Mouse (Mus musculus): Measurements from ENCODE around the gene Usp13. TPM values are rescaled to one million over a fixed set of nuclear protein-coding genes. Genes with fewer than 3 reads are reported as not detected.
A peak's percentile ranks its signal among the peaks of the same experiment; 100 is the strongest.

Usp13 gene
- polyA plus RNA-seq, 1 experiment: 7.1 TPM

GRCm38 (mm10) chr3:32871081-32871480, 53.7 kb downstream of the Usp13 start:
- no peak for DNase-seq (ENCODE audit: low read depth)
- TF ChIP-seq POLR2A (IDR thresholded peaks at IDR 0.05; ENCODE audit: borderline replicate concordance, extremely low read depth, insufficient read depth, insufficient read length, poor library complexity, severe bottlenecking): no peak
- TF ChIP-seq CTCF (IDR thresholded peaks at IDR 0.05; ENCODE audit: borderline replicate concordance, extremely low read depth, insufficient read depth, insufficient read length): no peak

- DNase-seq (ENCODE audit: low read depth): no peak
- TF ChIP-seq CTCF (IDR thresholded peaks at IDR 0.05; ENCODE audit: borderline replicate concordance, extremely low read depth, insufficient read depth, insufficient read length) (no peak), POLR2A (IDR thresholded peaks at IDR 0.05; ENCODE audit: borderline replicate concordance, extremely low read depth, insufficient read depth, insufficient read length, poor library complexity, severe bottlenecking) (no peak)
These were observed 69.0 kb downstream of the Usp13 start for GRCm38 (mm10) chr3:32886386-32886785.

- TF ChIP-seq POLR2A (IDR thresholded peaks at IDR 0.05; ENCODE audit: borderline replicate concordance, extremely low read depth, insufficient read depth, insufficient read length, poor library complexity, severe bottlenecking): no peak
- TF ChIP-seq CTCF (IDR thresholded peaks at IDR 0.05; ENCODE audit: borderline replicate concordance, extremely low read depth, insufficient read depth, insufficient read length): no peak
These were observed 71.5 kb downstream of the Usp13 start for GRCm38 (mm10) chr3:32888886-32889285.

GRCm38 (mm10) chr3:32890174-32890573, 72.8 kb downstream of the Usp13 start:
- no peak for TF ChIP-seq POLR2A (IDR thresholded peaks at IDR 0.05; ENCODE audit: borderline replicate concordance, extremely low read depth, insufficient read depth, insufficient read length, poor library complexity, severe bottlenecking)
- TF ChIP-seq CTCF (IDR thresholded peaks at IDR 0.05; ENCODE audit: borderline replicate concordance, extremely low read depth, insufficient read depth, insufficient read length): no peak
- DNase-seq (ENCODE audit: low read depth): no peak

More at GRCm38 (mm10) chr3:32888886-32889285, 71.5 kb downstream of the Usp13 start:
- DNase-seq (ENCODE audit: low read depth): no peak

GRCm38 (mm10) chr3:32903462-32903861, 86.1 kb downstream of the Usp13 start:
- DNase-seq (ENCODE audit: low read depth): peak; percentile 8
- TF ChIP-seq POLR2A (IDR thresholded peaks at IDR 0.05; ENCODE audit: borderline replicate concordance, extremely low read depth, insufficient read depth, insufficient read length, poor library complexity, severe bottlenecking): no peak
- TF ChIP-seq CTCF (IDR thresholded peaks at IDR 0.05; ENCODE audit: borderline replicate concordance, extremely low read depth, insufficient read depth, insufficient read length): no peak

- DNase-seq (ENCODE audit: low read depth): no peak
- no peak for TF ChIP-seq POLR2A (IDR thresholded peaks at IDR 0.05; ENCODE audit: borderline replicate concordance, extremely low read depth, insufficient read depth, insufficient read length, poor library complexity, severe bottlenecking)
- no peak for TF ChIP-seq CTCF (IDR thresholded peaks at IDR 0.05; ENCODE audit: borderline replicate concordance, extremely low read depth, insufficient read depth, insufficient read length)
These were observed 87.3 kb downstream of the Usp13 start for GRCm38 (mm10) chr3:32904599-32904998.

- DNase-seq (ENCODE audit: low read depth): peak; percentile 82
- no peak for TF ChIP-seq POLR2A (IDR thresholded peaks at IDR 0.05; ENCODE audit: borderline replicate concordance, extremely low read depth, insufficient read depth, insufficient read length, poor library complexity, severe bottlenecking)
- no peak for TF ChIP-seq CTCF (IDR thresholded peaks at IDR 0.05; ENCODE audit: borderline replicate concordance, extremely low read depth, insufficient read depth, insufficient read length)
These were observed 88.8 kb downstream of the Usp13 start for GRCm38 (mm10) chr3:32905850-32906779.

GRCm38 (mm10) chr3:32908400-32908799, 91.1 kb downstream of the Usp13 start:
- no peak for DNase-seq (ENCODE audit: low read depth)
- TF ChIP-seq CTCF (IDR thresholded peaks at IDR 0.05; ENCODE audit: borderline replicate concordance, extremely low read depth, insufficient read depth, insufficient read length): no peak

- TF ChIP-seq CTCF (IDR thresholded peaks at IDR 0.05; ENCODE audit: borderline replicate concordance, extremely low read depth, insufficient read depth, insufficient read length) (peak; percentile 71; the same call in 1 of the 2 replicates), POLR2A (IDR thresholded peaks at IDR 0.05; ENCODE audit: borderline replicate concordance, extremely low read depth, insufficient read depth, insufficient read length, poor library complexity, severe bottlenecking) (no peak)
- peak; percentile 74 for DNase-seq (ENCODE audit: low read depth)
These were observed 92.8 kb downstream of the Usp13 start for GRCm38 (mm10) chr3:32910071-32910551.

GRCm38 (mm10) chr3:32924168-32924567, 106.8 kb downstream of the Usp13 start:
- TF ChIP-seq POLR2A (IDR thresholded peaks at IDR 0.05; ENCODE audit: borderline replicate concordance, extremely low read depth, insufficient read depth, insufficient read length, poor library complexity, severe bottlenecking): no peak
- DNase-seq (ENCODE audit: low read depth): peak; percentile 74

- TF ChIP-seq POLR2A (IDR thresholded peaks at IDR 0.05; ENCODE audit: borderline replicate concordance, extremely low read depth, insufficient read depth, insufficient read length, poor library complexity, severe bottlenecking) (no peak), CTCF (IDR thresholded peaks at IDR 0.05; ENCODE audit: borderline replicate concordance, extremely low read depth, insufficient read depth, insufficient read length) (no peak)
These were observed 122.6 kb downstream of the Usp13 start for GRCm38 (mm10) chr3:32939802-32940501.

More at GRCm38 (mm10) chr3:32939802-32940501, 122.6 kb downstream of the Usp13 start:
- no peak for DNase-seq (ENCODE audit: low read depth)

All from brain, embryonic 14.5 days (tissue).